Mouse (Mus musculus) ES-Bruce4 (cell line): Measurements from ENCODE around the gene Magi1.

Source experiments
- EP300 ChIP-seq: IDR thresholded peaks from 2 replicates; pipeline ENCODE4 v1.6.1; 2011; ENCODE audit warnings: low read depth, low read length; ENCODE audit not compliant: insufficient read depth
- POLR2A ChIP-seq: IDR thresholded peaks from one replicate; pipeline ENCODE4 v1.8.1; 2011; ENCODE audit warnings: low read length; ENCODE audit not compliant: insufficient read depth

GRCm38 (mm10) chr6:93828262-93828661, 455.5 kb downstream of the Magi1 start:
- no peak for TF ChIP-seq EP300
- TF ChIP-seq POLR2A = no peak
